In genomic region chr7:141581323-141581722, GRCm38 (mm10) we compare ENCODE assay signal across 18 mouse cellular contexts. TPM values are rescaled to one million over a fixed set of nuclear protein-coding genes. Genes with fewer than 3 reads are reported as not detected.
DNase-seq lines count a peak whose midpoint lies in the region; ATAC-seq lines count a peak whose summit lies in the region.
"Had no signal": no experiment of that assay in that cellular context is flagged by ENCODE, and none has a peak within 500 bp of the region (broad histone marks: within the 10 kb centered on the region; RNA-seq: fewer than 3 reads in every experiment).

No protein-coding gene starts in this region.

- no peaks in the 10 kb centered on the region for H3K9me3 ChIP-seq in intestine, embryonic 15.5 days
- no peaks in the 10 kb centered on the region for H3K9me3 ChIP-seq in liver, embryonic 15.5 days (replicated peaks)
- H3K9me3 ChIP-seq: embryonic facial prominence, embryonic 12.5 days; heart, embryonic 15.5 days; hindbrain, embryonic 10.5 days; limb, embryonic 15.5 days; midbrain, embryonic 10.5 days had no signal

- 54% methylated on average over 7 of the region's 7 CpGs for WGBS in intestine, embryonic 15.5 days
- 73% methylated on average over 7 of the region's 7 CpGs for WGBS in liver, embryonic 15.5 days (ENCODE audit: insufficient replicate concordance)

- H3K36me3 ChIP-seq in intestine, embryonic 15.5 days: no peaks in the 10 kb centered on the region; the same call in 1 of the 2 replicates
- H3K36me3 ChIP-seq in liver, embryonic 15.5 days (replicated peaks): peaks cover 2% of the 10 kb centered on the region; the same call in 1 of the 2 replicates
- H3K36me3 ChIP-seq: embryonic facial prominence, embryonic 12.5 days; heart, embryonic 15.5 days had no signal

- H3K27ac ChIP-seq in intestine, embryonic 15.5 days: peak overlapping the region; percentile 76
- H3K27ac ChIP-seq in liver, embryonic 15.5 days (replicated peaks): peak overlapping the region; percentile 79
- H3K27ac ChIP-seq: embryonic facial prominence, embryonic 12.5 days; heart, adult 2 months; heart, embryonic 15.5 days; hindbrain, embryonic 10.5 days; limb, embryonic 15.5 days; midbrain, embryonic 10.5 days had no signal

- H3K9ac ChIP-seq in intestine, embryonic 15.5 days: no peak overlapping the region
- no peak overlapping the region for H3K9ac ChIP-seq in liver, embryonic 15.5 days
- H3K9ac ChIP-seq: embryonic facial prominence, embryonic 12.5 days; forebrain, postnatal 0 days; heart, embryonic 15.5 days; limb, embryonic 15.5 days had no signal

- H3K4me3 ChIP-seq in intestine, embryonic 15.5 days (replicated peaks): no peak overlapping the region
- no peak overlapping the region for H3K4me3 ChIP-seq in liver, embryonic 15.5 days (replicated peaks)
- H3K4me3 ChIP-seq: embryonic facial prominence, embryonic 12.5 days; heart, adult 2 months; heart, embryonic 15.5 days; hindbrain, embryonic 10.5 days; limb, embryonic 15.5 days; midbrain, embryonic 10.5 days had no signal

- H3K27me3 ChIP-seq in intestine, embryonic 15.5 days (replicated peaks): no peaks in the 10 kb centered on the region
- H3K27me3 ChIP-seq in liver, embryonic 15.5 days: no peaks in the 10 kb centered on the region
- H3K27me3 ChIP-seq: embryonic facial prominence, embryonic 12.5 days; heart, embryonic 15.5 days; limb, embryonic 15.5 days had no signal

- DNase-seq in kidney, adult 9 months: peak; percentile 96
- DNase-seq in kidney, postnatal 36 days: peak; percentile 80 to 93
- no peak for DNase-seq in c-Kit-positive CD71-positive TER-119-positive erythroid progenitor cells, embryonic 14.5 days (ENCODE audit: low spot score)
- no peak for DNase-seq in thymus, postnatal 36 days
- no peak for DNase-seq in cerebellum, adult 9-10 months
- DNase-seq in layer of hippocampus, adult 9-11 months: no peak
- DNase-seq: adrenal gland, postnatal 14 days; cerebellum, adult 18-20 months; forebrain, postnatal 0 days; gastrocnemius, postnatal 10 days; heart, adult 2 months had no signal

- H3K4me1 ChIP-seq in intestine, embryonic 15.5 days (replicated peaks): peaks cover 2% of the 10 kb centered on the region; the same call in 1 of the 2 replicates
- peaks cover 96% of the 10 kb centered on the region for H3K4me1 ChIP-seq in liver, embryonic 15.5 days (replicated peaks)
- H3K4me1 ChIP-seq: embryonic facial prominence, embryonic 12.5 days; hindbrain, embryonic 10.5 days; midbrain, embryonic 10.5 days had no signal

- peak; percentile 91 for ATAC-seq in intestine, embryonic 15.5 days
- peak; percentile 17 for ATAC-seq in liver, embryonic 15.5 days (ENCODE audit: insufficient read depth)
- ATAC-seq: forebrain, postnatal 0 days had no signal

- peak overlapping the region; percentile 14; the same call in 1 of the 2 replicates for H3K4me2 ChIP-seq in intestine, embryonic 15.5 days (replicated peaks)
- no peak overlapping the region; the same call in 1 of the 2 replicates for H3K4me2 ChIP-seq in liver, embryonic 15.5 days
- H3K4me2 ChIP-seq: embryonic facial prominence, embryonic 12.5 days; heart, embryonic 15.5 days; limb, embryonic 15.5 days had no signal

RNA-seq across cellular contexts. Expression of gene Ap2a2, which starts 19.4 kb away (rescaled TPM):
- polyA plus RNA-seq in intestine, embryonic 15.5 days (2015; fragmentation: Nextera tagmentation; extraction: Ambion mirVana): 79.1 and 84.1 TPM in 2 replicates
- polyA plus RNA-seq in liver, embryonic 15.5 days (2015; fragmentation: Nextera tagmentation; extraction: Ambion mirVana): 67.6 and 73.8 TPM in 2 replicates

RNA-seq across cellular contexts. Expression of gene Chid1, which starts 41.7 kb away (rescaled TPM):
- 52.6 and 62.3 TPM in 2 replicates for polyA plus RNA-seq in intestine, embryonic 15.5 days (2015; fragmentation: Nextera tagmentation; extraction: Ambion mirVana)
- 25.2 and 27.9 TPM in 2 replicates for polyA plus RNA-seq in liver, embryonic 15.5 days (2015; fragmentation: Nextera tagmentation; extraction: Ambion mirVana)

Comparison
In these comparisons a context has a peak if more than half of its experiments do, and no peak if none do; other contexts are left out.
1. DNase-seq: peak in kidney, adult 9 months (single experiment) and kidney, postnatal 36 days (2 of 2); none in c-Kit-positive CD71-positive TER-119-positive erythroid progenitor cells, embryonic 14.5 days (single experiment), thymus, postnatal 36 days (0 of 2), cerebellum, adult 9-10 months (single experiment) and layer of hippocampus, adult 9-11 months (single experiment).